Mouse (Mus musculus): ENCODE data around the gene Tert. TPM values are rescaled to one million over a fixed set of nuclear protein-coding genes. Genes with fewer than 3 reads are reported as not detected.

Gene Tert
- 3.0 and 4.0 TPM in 2 replicates for polyA plus RNA-seq (2015; fragmentation: Nextera tagmentation; extraction: Ambion mirVana)

DNA sequence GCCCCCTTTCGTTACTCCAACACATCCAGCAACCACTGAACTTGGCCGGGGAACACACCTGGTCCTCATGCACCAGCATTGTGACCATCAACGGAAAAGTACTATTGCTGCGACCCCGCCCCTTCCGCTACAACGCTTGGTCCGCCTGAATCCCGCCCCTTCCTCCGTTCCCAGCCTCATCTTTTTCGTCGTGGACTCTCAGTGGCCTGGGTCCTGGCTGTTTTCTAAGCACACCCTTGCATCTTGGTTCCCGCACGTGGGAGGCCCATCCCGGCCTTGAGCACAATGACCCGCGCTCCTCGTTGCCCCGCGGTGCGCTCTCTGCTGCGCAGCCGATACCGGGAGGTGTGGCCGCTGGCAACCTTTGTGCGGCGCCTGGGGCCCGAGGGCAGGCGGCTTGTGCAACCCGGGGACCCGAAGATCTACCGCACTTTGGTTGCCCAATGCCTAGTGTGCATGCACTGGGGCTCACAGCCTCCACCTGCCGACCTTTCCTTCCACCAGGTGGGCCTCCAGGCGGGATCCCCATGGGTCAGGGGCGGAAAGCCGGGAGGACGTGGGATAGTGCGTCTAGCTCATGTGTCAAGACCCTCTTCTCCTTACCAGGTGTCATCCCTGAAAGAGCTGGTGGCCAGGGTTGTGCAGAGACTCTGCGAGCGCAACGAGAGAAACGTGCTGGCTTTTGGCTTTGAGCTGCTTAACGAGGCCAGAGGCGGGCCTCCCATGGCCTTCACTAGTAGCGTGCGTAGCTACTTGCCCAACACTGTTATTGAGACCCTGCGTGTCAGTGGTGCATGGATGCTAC, at the start of gene Tert:
Gene Tert (plus strand): TSS at position 167 of the 805 bp plus-strand sequence.

DNA sequence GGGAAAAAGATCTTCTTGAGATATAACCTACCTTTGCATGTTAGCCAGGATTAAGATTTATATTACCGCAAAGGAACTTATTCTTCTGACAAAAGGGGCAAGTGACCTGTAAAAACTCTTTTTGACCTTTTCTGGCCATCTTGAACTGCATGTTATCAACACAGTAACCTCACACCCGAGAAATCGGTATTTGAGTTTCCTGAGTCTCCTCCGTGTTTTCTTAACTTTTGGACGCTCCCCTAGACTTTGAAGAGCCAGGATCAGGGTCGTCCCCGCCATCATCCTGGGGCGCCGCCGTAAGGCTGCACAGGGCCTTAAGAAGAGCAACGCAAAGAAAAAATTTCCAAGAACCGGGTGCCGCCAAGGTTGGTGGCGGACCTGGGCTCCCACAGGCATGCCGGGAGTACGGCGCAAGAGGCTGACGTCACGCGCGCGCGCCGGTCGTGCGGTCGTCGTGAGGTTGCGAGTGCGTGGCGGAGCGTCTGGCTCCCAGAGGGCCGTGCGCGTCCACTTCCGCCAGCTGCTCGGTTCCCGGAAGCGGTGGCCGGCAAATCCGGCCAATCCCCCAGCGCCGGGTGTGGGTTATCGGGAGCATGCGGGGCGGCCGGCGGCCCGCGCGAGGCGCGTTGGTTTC, 23.1 kb upstream of the Tert start, which contains the start of gene Clptm1l:
Gene Clptm1l (plus strand): TSS at position 485 of the 634 bp plus-strand sequence.

DNA sequence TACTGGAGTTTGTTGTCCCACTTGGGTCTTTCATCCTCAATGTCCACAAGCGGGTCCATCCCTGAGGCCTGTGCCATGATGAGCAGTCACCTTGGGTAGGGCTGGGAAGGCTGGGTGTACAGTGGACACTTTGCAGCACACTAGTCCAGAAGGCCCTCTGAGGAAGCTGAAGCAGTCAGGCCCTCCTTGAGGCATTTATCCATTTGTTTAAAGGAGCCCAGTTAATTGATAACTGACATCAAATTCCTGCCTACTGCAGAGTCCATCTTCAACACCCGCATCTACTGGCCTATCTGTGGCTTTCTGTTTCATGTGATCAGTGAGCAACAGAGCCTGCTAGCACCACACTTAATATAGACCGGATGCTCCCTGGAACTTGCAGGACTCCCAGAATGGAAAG, 51.1 kb downstream of the Tert start, which contains the start of gene Slc6a18:
Gene Slc6a18 (minus strand): TSS at position 171 of the 400 bp plus-strand sequence.

Other genes with a start within 250 kb of the Tert start
- 70.0 and 73.0 TPM in 2 replicates for gene Lpcat1, start 159.7 kb upstream of the Tert start, polyA plus RNA-seq (2015; fragmentation: Nextera tagmentation; extraction: Ambion mirVana)
- 0.17 TPM in 2 replicates for gene Slc6a3, start 90.2 kb upstream of the Tert start, polyA plus RNA-seq (2015; fragmentation: Nextera tagmentation; extraction: Ambion mirVana)
- gene Clptm1l, start 22.9 kb upstream of the Tert start, polyA plus RNA-seq (2015; fragmentation: Nextera tagmentation; extraction: Ambion mirVana) = 131 and 144 TPM in 2 replicates
- gene Slc6a18, start 51.1 kb downstream of the Tert start, polyA plus RNA-seq (2015; fragmentation: Nextera tagmentation; extraction: Ambion mirVana) = not detected in 2 replicates
- gene Slc6a19, start 78.0 kb downstream of the Tert start, polyA plus RNA-seq (2015; fragmentation: Nextera tagmentation; extraction: Ambion mirVana) = 0.23 and 0.68 TPM in 2 replicates
- gene Slc12a7, start 106.2 kb downstream of the Tert start, polyA plus RNA-seq (2015; fragmentation: Nextera tagmentation; extraction: Ambion mirVana) = 4.2 and 5.3 TPM in 2 replicates
- 11.9 and 13.5 TPM in 2 replicates for gene Nkd2, start 220.7 kb downstream of the Tert start, polyA plus RNA-seq (2015; fragmentation: Nextera tagmentation; extraction: Ambion mirVana)